Mouse (Mus musculus) monocyte, adult 5-6 weeks (primary cell): Measurements from ENCODE around the gene Paqr7. TPM values are rescaled to one million over a fixed set of nuclear protein-coding genes. Genes with fewer than 3 reads are reported as not detected.

ENCODE experiments used
- ATAC-seq: fragments of 153-309, 156-312 bp; replicated peaks from 2 replicates; pipeline ENCODE4 v1.8.0; 2017; ENCODE audit warnings: mild to moderate bottlenecking; ENCODE audit not compliant: low TSS enrichment, insufficient number of reproducible peaks, severe bottlenecking, poor library complexity, low FRiP score
- total RNA-seq: library from RNA; stranded (forward); fragments of 200-1000, 200-491, 200-594 nt; gene quantifications from 3 replicates; pipeline ENCODE4 v1.2.3, GENCODE M21; 2017

Paqr7 gene
- 2.3 to 9.8 TPM (median 5.0 TPM) in 3 replicates for total RNA-seq

DNA sequence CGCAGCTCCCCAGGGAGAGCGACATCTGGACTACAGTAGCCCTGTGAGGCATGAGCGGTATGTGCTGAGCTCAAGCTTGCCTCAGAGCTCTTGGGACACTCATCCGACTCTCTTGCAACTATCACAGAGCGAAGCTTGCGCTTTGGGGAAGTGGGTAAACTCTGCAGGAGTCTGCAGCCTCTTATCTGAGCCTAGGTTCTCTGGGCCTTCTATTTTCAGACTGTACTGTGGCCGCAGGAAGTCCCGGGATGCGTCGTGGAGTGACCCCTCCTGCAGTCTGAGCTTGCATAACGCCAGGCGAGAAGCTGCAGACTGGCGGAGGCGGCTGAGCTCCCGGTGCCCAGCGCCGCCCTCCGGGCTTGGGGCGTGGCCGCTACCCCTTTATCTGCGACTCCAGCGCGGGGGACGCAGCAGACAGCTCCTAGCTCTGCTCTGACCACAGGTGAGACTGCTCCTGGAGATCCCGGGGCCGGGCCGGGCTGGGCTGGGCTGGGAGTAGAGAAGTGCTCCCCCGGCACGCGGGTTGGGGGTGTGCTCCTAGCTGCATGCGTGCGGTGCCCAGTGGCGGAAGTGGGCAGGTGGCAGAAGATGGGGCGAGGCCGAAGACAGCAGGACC is at the start of gene Paqr7:
Gene Paqr7 (plus strand): TSS at position 103 of the 616 bp plus-strand sequence.
- ATAC-seq, result peak; percentile 59

DNA sequence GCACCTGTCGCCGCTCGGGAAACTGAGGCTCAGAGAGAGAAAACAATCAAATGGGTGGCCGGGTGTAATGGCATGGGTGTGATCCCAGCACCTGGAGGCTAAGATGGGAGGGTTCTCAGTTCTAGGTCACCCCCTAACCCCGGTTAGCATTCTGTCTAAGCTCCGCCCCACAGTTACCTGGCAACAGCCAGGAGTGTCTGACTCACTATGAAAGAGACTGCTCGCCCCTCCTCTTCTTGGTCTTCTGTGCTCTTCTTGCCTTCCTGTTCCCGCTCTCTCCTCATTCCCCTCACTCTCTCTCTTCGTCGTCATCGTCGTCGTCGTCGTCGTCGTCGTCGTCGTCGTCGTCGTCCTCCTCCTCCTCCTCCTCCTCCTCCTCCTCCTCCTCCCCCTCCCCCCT is 48.5 kb upstream of the Paqr7 start:
- ATAC-seq, result no peak

DNA sequence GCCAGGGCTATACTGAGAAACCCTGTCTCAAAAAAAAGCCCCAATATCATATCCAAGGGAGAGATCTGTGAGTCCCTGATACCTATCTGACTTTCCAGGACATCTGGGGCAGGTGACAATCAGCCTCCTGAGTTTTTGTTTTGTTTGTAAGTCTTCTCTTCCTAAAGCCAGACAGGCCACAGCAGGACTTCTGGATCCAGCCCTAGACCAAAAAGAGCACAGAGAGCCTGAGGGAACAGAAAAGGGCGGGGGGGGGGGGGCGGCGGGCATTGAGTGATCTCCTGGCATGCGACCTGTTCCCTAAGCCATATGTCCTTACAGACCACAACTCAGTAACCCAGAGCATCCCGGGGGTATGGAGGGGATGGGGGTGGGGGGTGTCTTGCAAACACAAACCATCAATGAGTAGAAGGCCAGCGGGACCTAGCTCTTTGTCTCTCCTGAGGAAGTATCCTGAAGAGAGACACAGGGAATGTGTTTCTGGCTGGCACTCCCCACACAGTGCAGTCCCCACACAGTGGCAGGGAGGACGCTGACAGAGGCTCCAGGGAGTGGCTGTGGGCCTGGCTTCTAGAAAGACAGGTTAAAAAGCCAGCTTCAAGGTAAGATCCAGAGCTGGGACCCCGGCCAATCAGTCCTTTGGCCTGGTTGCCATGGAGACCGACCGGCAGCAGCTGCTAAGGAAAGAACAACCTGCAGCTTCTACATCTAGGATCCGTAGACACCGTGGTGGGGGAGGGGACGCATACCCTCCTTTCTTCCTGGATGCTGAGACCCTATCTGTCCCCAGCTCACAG is 46.7 kb upstream of the Paqr7 start:
- no peak for ATAC-seq

- no peak for ATAC-seq
These were observed 45.9 kb upstream of the Paqr7 start for GRCm38 (mm10) chr4:134450392-134451195.

DNA sequence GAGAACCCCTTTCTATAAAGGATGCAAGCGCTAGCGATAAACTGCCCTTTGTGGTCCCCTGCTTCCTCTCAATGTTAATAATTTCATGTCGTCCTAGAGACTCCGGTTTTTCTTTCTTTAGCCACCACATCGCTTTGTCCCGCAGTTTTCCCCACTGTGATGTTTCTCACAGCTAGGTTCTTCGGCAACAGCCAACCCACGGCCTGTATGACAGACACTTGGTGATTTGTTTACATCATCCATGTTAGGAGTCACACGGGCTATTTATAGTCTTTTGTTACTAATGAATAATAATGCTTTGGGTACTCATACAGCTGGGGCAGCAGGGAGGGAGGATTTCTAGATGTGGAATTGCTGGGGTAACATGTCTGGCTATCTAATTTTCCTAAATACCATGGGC is 45.0 kb upstream of the Paqr7 start:
- no peak for ATAC-seq

DNA sequence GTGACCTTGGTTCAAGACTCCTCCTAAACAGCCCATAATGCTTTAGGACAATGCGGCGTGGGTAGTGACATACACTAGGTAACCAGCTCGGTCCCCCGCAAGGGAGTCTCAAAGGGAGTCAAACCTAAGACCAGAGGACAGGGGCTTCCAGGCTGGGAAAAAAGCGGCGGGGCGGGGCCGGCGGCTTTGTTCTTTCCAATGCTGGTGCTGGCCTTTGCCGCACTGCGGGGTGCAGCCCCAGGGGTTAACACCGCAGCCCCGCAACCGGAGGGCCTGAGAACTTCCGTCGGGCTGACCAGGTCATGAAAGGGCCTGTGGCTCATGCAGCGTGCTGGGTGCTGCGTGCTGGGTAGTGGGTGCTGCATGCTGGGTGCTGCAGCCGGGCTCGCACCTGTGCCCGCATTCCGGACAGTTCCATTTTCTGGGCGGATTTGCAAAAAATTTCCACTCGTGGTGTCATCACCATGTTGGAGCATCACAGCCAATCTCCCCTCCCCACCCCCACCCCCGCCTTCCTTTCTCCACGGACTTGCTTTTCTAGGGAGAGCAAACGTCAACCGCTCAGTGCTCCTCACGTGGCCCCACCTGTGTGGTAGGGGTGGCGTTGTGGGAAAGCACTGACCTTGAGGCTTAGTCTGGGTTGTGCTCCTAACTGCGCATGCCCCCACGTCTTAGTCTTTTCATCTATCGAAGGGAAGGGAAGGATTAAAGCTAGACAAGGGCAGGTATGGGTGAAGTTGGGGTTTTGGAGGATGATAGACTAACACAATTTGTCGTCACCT is 42.7 kb upstream of the Paqr7 start:
- no peak for ATAC-seq

GRCm38 (mm10) chr4:134455310-134455709 is 41.2 kb upstream of the Paqr7 start:
- ATAC-seq, result no peak

DNA sequence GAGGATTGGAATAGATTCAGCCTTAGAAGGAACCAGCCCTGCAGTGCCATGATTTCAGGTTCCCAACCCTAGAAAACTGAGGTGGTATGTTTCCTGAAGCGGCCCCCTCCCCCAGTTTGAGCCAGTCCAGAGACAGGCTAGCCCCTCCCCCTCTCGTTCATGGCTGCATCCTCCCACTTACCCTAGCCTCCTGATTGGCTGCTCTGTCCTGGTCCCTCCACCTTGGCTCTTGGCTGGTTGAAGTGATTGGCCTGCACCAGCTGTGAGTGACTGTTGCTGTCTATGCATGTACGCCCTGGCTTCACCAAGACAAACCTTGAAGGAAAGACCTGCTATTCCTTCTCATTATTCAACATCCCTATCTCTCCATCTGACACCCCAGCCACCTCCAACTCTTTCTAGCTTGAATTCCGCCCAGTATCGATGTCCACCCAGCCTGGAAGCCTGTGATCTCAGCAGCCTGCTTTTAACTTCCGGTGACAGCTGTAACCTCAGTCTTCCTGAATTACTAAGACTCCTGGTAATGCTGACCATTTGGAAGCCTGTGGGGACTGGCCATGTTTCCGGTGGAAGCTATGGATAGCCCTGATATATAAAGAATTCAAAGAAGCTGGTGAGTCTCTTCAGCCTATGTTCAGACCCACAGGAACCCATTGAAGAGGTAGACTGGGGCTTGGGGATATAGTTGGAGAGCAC is 39.2 kb upstream of the Paqr7 start:
- ATAC-seq, result no peak

- ATAC-seq, result no peak
These were observed 37.6 kb upstream of the Paqr7 start for GRCm38 (mm10) chr4:134458856-134459255.

GRCm38 (mm10) chr4:134460277-134460676 is 36.2 kb upstream of the Paqr7 start:
- peak; percentile 86 for ATAC-seq

GRCm38 (mm10) chr4:134461252-134461651 is 35.2 kb upstream of the Paqr7 start:
- ATAC-seq, result no peak

DNA sequence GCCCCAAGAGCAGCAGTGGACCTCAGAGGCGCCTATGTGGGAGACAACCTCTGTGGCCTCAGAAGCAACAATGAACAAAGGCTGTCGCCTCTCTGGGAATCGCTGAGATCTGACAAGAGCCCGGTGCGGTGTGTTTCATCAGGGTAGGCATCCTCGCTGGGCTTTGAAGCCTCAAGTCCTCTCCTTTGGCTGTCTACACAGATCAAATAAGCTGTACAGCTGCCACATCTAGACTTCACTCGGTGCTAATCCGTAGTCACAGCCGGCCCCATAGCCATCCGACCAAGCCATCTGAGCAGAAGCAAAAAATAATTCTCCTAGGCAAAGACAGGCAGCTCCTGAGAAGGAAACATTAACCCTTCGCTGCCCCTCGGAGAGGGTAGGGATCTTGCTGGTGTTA is 30.7 kb upstream of the Paqr7 start:
- no peak for ATAC-seq

DNA sequence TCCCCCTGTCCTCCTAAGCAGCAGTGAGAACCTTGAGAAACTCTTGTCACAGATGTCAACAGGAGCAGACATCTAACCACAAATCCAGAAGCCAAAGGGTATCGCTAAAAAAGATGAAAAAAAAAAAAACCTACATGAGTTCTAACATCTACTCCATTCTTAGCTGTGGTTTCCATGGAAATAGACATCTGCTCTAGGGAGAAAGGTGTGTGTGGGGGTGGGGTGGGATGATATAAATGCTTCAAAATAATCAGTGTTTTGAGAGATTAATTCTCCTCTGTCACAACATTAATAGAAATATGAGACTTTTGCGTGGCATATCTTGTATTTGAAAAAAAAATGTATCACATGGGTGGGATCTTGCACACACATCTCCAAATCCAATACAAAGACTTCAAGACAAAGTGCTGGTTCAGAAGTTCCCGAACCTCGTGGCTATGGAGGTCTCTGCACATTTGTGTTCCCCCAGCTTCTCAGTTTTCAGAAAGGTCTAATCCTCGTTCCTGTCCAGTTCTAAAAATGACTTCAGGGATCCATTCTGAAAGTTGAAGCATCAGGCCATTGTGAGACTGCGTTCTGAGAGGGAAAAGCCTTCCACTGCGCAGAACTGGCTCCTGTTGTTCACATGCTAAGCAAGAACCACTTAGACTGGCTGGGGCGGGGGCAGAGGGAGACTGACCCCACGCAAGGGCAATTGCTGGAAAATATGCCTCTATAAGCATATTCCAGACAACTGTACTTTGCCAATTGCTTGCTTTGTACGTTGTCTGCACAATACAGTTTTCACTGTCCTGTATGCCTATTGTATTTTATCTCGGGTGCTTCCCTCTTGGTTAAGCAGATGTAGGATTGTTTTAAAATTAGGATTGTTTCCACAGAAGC is 29.9 kb upstream of the Paqr7 start:
- no peak for ATAC-seq

DNA sequence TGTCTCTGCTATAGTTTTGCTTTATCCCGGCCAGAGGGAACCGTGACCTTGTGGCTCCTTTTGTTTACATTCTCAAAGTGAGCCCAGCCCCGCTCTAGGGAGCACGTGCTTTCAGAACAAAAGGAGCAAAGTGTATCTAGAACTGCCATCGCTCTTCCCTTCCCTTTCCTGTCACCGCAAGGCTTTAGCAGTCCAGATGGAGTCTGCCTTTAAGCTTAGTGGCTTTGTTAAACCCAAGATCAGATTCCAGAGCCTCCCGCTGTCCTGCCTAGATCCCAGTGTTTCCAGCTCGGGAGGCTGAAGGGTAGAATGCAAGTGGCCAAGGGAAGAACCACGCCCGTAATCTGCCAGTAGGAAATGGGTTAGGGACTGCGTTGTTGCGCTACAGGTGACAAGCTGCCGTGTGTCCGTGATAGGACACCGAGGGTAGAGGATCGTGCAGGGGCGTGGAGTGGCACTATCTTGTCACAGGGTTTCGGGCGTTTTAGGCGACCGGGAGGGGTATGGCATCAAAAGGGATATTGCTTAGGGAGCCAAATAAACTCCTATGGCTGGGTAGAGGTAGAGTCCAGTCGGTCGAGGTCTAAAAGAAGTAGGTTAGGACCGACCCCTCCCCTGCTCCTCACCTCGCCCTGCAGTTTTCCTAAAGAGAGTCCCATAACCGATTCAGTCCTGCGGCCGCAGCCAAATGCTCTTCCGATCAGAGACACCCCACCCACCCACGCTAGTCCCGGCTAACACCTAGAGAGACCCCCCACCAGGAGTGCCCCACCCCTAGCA is 28.9 kb upstream of the Paqr7 start:
- no peak for ATAC-seq

DNA sequence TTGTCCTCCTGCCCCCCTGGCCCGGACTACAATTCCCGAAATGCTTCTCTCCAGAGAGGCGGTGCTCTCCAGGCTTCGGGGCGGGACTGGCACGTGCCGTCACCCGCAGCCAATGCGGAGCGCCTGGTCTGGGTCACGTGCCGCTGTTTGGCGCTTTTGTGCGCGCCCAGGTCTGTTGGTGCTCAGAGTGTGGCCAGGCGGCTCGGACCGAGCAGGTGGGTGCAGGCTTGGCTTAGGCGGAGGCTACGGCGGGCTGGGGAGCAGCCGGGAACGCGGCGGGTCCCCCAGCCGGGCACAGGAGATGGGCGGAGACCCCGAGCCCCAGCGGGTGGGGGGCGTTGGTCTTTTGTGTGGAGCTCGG is 28.3 kb upstream of the Paqr7 start, which contains the start of gene Stmn1:
Gene Stmn1 (plus strand): TSS at position 106 of the 361 bp plus-strand sequence.
- peak; percentile 93 for ATAC-seq

GRCm38 (mm10) chr4:134468578-134469266 is 27.8 kb upstream of the Paqr7 start:
- peak; percentile 85 for ATAC-seq
